40 mouse cellular contexts compared by ENCODE assay signal in the genomic region with DNA sequence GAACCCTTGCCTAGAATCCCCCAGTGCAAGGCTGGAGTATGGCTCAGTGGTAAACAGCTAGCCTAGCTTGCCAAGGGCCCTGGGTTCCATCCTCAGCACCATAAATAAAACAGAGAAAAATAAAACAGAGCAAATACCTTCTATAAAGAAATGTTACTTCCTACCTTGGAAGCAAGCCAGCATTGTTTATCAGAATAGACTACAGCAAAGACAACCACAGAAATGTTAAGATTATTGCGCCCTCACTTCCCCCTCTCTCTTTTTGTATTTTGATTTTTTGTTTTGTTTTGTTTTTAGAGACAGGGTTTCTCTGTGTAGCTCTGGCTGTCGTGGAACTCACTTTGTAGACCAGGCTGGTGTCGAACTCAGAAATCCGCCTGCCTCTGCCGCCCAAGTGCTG. TPM values are rescaled to one million over a fixed set of nuclear protein-coding genes. Genes with fewer than 3 reads are reported as not detected.
"Had no signal": no experiment of that assay in that cellular context is flagged by ENCODE, and none has a peak within 500 bp of the region (broad histone marks: within the 10 kb centered on the region; RNA-seq: fewer than 3 reads in every experiment).

No protein-coding gene starts in this region.

- H3K9ac ChIP-seq: limb, embryonic 12.5 days; limb, embryonic 13.5 days; limb, embryonic 15.5 days; liver, embryonic 12.5 days; liver, embryonic 13.5 days; liver, embryonic 14.5 days; liver, embryonic 15.5 days; liver, postnatal 0 days; lung, embryonic 14.5 days; lung, embryonic 15.5 days; midbrain, embryonic 12.5 days; midbrain, embryonic 13.5 days; midbrain, embryonic 15.5 days had no signal

- H3K9me3 ChIP-seq: limb, embryonic 10.5 days; limb, embryonic 12.5 days; limb, embryonic 13.5 days; limb, embryonic 15.5 days; liver, embryonic 12.5 days; liver, embryonic 13.5 days; liver, embryonic 15.5 days; lung, embryonic 15.5 days; megakaryocyte, embryonic 14.5 days; midbrain, embryonic 10.5 days; midbrain, embryonic 12.5 days; midbrain, embryonic 13.5 days; midbrain, embryonic 15.5 days had no signal

- H3K36me3 ChIP-seq: limb, embryonic 10.5 days; limb, embryonic 12.5 days; limb, embryonic 13.5 days; limb, embryonic 15.5 days; liver, embryonic 12.5 days; liver, embryonic 13.5 days; liver, embryonic 15.5 days; lung, embryonic 15.5 days had no signal

- H3K4me3 ChIP-seq: limb, embryonic 10.5 days; limb, embryonic 12.5 days; limb, embryonic 13.5 days; limb, embryonic 15.5 days; liver, embryonic 12.5 days; liver, embryonic 13.5 days; liver, embryonic 15.5 days; lung, embryonic 15.5 days; megakaryocyte, embryonic 14.5 days; midbrain, embryonic 10.5 days; midbrain, embryonic 12.5 days; midbrain, embryonic 13.5 days; midbrain, embryonic 15.5 days; myocyte had no signal

- H3K27ac ChIP-seq: limb, embryonic 10.5 days; limb, embryonic 12.5 days; limb, embryonic 13.5 days; limb, embryonic 15.5 days; liver, embryonic 12.5 days; liver, embryonic 13.5 days; liver, embryonic 14.5 days; liver, embryonic 15.5 days; lung, embryonic 15.5 days; macrophage; midbrain, embryonic 10.5 days; midbrain, embryonic 12.5 days; midbrain, embryonic 13.5 days; midbrain, embryonic 15.5 days had no signal

- DNase-seq: left cerebral cortex, postnatal 4 days; liver; liver, embryonic 13.5 days; liver, postnatal 0 days; lung, adult 18-20 months; lung, adult 2 months; lung, embryonic 14.5 days; lung, postnatal 10 days; lung, postnatal 14 days; lung, postnatal 36 days; lung, postnatal 4 days; midbrain, embryonic 14.5 days had no signal

RNA-seq across cellular contexts. Expression of a gene that starts 12.1 kb away (rescaled TPM):
- polyA plus RNA-seq: limb, embryonic 11.5 days; liver, embryonic 13.5 days; liver, embryonic 16.5 days; lung, embryonic 14.5 days; midbrain, embryonic 13.5 days; midbrain, embryonic 14.5 days; midbrain, embryonic 15.5 days; neural tube, embryonic 11.5 days had no signal

RNA-seq across cellular contexts. Expression of a gene that starts 15.4 kb away (rescaled TPM):
- total RNA-seq: megakaryocyte progenitor cell, adult 5-6 weeks; megakaryocyte, adult 5-6 weeks; megakaryocyte-erythroid progenitor cell, adult 5-6 weeks; monocyte, adult 5-6 weeks had no signal

RNA-seq across cellular contexts. Expression of a gene that starts 17.9 kb away (rescaled TPM):
- total RNA-seq: left cerebral cortex, postnatal 36 days; liver, adult 2 months; megakaryocyte progenitor cell, adult 5-6 weeks; megakaryocyte, adult 5-6 weeks; megakaryocyte-erythroid progenitor cell, adult 5-6 weeks; monocyte, adult 5-6 weeks had no signal
- polyA plus RNA-seq: limb, embryonic 12.5 days; limb, embryonic 13.5 days; limb, embryonic 14.5 days; liver, embryonic 11.5 days; liver, embryonic 12.5 days; liver, embryonic 13.5 days; liver, postnatal 0 days; lung, embryonic 14.5 days; lung, embryonic 15.5 days; lung, embryonic 16.5 days; lung, postnatal 0 days; macrophage; neural tube, embryonic 11.5 days had no signal
